Mouse (Mus musculus) intestine, postnatal 0 days (tissue): ENCODE data around the gene Socs2. TPM values are rescaled to one million over a fixed set of nuclear protein-coding genes. Genes with fewer than 3 reads are reported as not detected.

Experiments used
- ATAC-seq: fragments of 200-750 bp; cut with Nextera tagmentation; 2 replicates; pipeline ENCODE4 v1.8.0; 2017; ENCODE audit warnings: mild to moderate bottlenecking, moderate TSS enrichment, moderate library complexity
- H3K27ac ChIP-seq: fragments of 300-500 bp; sonication (generic); 2 replicates; pipeline ENCODE4 v1.5.1; 2014; ENCODE audit warnings: mild to moderate bottlenecking, low read depth, low read length, moderate library complexity
- H3K27me3 ChIP-seq: fragments of 300-500 bp; sonication (generic); replicated peaks from 2 replicates; pipeline ENCODE4 v1.6.1; 2014; ENCODE audit warnings: low read length, mixed read lengths; ENCODE audit not compliant: control insufficient read depth, insufficient read depth
- H3K36me3 ChIP-seq: fragments of 300-500 bp; sonication (generic); 2 replicates; pipeline ENCODE4 v1.6.1; 2014; ENCODE audit warnings: mild to moderate bottlenecking, moderate library complexity; ENCODE audit not compliant: control insufficient read depth, insufficient read depth
- H3K4me1 ChIP-seq: fragments of 300-500 bp; sonication (generic); replicated peaks from 2 replicates; pipeline ENCODE4 v1.6.1; 2014; ENCODE audit warnings: antibody characterized with exemption, low read length, mixed read lengths; ENCODE audit not compliant: control insufficient read depth, insufficient read depth
- H3K4me2 ChIP-seq: fragments of 300-500 bp; sonication (generic); replicated peaks from 2 replicates; pipeline ENCODE4 v1.6.1; 2014; ENCODE audit warnings: low read depth, mild to moderate bottlenecking, moderate library complexity
- H3K4me3 ChIP-seq: fragments of 300-500 bp; sonication (generic); 2 replicates; pipeline ENCODE4 v1.5.1; 2014; ENCODE audit warnings: low read depth, low read length
- H3K9ac ChIP-seq: fragments of 300-500 bp; sonication (generic); 2 replicates; pipeline ENCODE4 v1.6.1; 2014; ENCODE audit warnings: mild to moderate bottlenecking, low read depth, low read length
- H3K9me3 ChIP-seq: fragments of 300-500 bp; sonication (generic); 2 replicates; pipeline ENCODE4 v1.6.1; 2016; ENCODE audit warnings: mixed run types; ENCODE audit not compliant: control insufficient read depth
- CTCF ChIP-seq: sonication (generic); IDR thresholded peaks from 2 replicates; pipeline ENCODE4 v1.5.1; 2016; ENCODE audit warnings: low read depth, mild to moderate bottlenecking, control low read depth, antibody characterized with exemption, moderate library complexity
- WGBS: fragments of 180-500 bp; shearing (Covaris S2); extraction: QIAGEN DNeasy Blood & Tissue Kit; methylation state at CpG from one replicate; pipeline ENCODE4 v1.1.7; 2014; 5-methylcytosine and 5-hydroxymethylcytosine counted together
- polyA plus RNA-seq: library from polyadenylated mRNA; unstranded; fragments of >200 nt; fragmentation: Nextera tagmentation; extraction: Ambion mirVana; gene quantifications from 2 replicates; pipeline ENCODE4 v1.2.1, GENCODE M21; 2015

The Socs2 gene
- polyA plus RNA-seq, 1 experiment from 2014 or later, result 158 TPM

GRCm38 (mm10) chr10:95388821-95389477 is 28.0 kb downstream of the Socs2 start:
- Histone ChIP-seq H3K9me3 (no peaks in the 10 kb centered on the region), H3K27ac (peak overlapping the region; percentile 54; the same call in 1 of the 2 replicates), H3K9ac (no peak overlapping the region), H3K27me3 (no peaks in the 10 kb centered on the region), H3K4me2 (peak overlapping the region; percentile 41), H3K4me3 (no peak overlapping the region), H3K36me3 (no peaks in the 10 kb centered on the region), H3K4me1 (no peaks in the 10 kb centered on the region)
- no peak for TF ChIP-seq CTCF
- WGBS, result 57% methylated on average over 23 of the region's 23 CpGs
- no peak for ATAC-seq

DNA sequence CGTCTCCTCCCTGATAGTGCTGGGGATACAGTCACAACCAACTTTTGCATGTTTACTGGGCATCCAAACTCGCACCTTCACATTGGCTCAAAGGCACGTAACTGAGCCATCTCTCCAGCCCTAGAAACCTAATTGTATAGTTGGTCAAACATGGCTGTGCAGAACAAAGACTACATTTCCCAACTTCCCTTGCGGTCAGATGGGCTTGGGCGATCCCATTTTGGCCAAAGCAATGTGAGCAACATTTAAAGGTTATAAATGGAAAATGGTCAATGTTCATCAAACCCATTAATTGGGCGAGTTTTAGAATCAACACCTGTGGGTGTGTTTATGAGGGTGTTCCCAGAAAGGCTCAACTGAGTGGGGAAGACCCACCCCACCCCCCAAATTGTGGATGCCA is 30.5 kb downstream of the Socs2 start:
- H3K4me2 ChIP-seq, result no peak overlapping the region
- H3K27ac ChIP-seq, result 0 out of 2 replicates have a peak overlapping the region, but pooled peaks have one; percentile 35
- WGBS, result 93% methylated on average over 6 of the region's 6 CpGs
- no peaks in the 10 kb centered on the region for H3K36me3 ChIP-seq
- H3K9ac ChIP-seq, result no peak overlapping the region
- no peaks in the 10 kb centered on the region for H3K4me1 ChIP-seq
- H3K27me3 ChIP-seq, result no peaks in the 10 kb centered on the region
- no peak for ATAC-seq
- H3K4me3 ChIP-seq, result no peak overlapping the region
- no peaks in the 10 kb centered on the region for H3K9me3 ChIP-seq
- no peak for TF ChIP-seq CTCF

DNA sequence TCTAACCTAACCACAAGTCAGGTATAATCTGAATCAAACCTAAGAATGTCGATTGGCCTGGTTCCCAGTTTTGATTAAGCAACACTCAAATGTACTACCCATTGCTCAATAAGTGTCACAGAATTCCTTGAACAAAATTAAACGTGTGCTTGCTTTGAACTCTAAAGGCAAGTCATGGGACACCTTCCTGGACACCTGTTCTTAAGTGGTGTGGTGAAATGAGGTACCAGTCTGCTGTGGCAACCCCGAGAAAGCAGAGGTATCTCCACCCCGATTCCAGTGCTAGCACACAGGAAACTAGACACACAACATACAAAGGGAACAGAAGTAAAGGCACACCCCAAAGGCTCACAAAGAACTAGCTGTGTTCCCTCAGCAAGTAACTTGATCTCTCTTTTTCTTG is 31.2 kb downstream of the Socs2 start:
- Histone ChIP-seq H3K9me3 (no peaks in the 10 kb centered on the region), H3K36me3 (no peaks in the 10 kb centered on the region)
- 36% methylated on average over 4 of the region's 4 CpGs for WGBS

DNA sequence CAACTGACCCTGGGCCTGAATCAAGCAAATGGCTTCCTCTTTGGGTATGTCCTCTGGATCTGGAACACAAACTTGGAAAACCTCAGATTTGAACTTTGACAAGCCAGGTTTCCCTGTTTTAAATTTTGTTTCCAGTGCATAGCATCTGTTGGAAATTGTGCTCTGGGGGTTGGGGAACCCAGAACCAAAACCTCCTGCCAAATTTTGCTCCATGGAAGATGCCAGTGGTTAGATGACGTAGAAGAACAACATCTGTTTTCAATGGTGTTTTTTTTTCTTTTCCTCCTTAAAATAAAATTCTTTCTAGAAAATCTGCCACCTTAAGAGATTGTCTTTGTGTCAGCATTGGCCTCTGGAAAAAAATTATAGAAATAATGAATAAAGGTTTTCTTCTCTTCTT is 31.9 kb downstream of the Socs2 start:
- H3K9me3 ChIP-seq, result 0 out of 2 replicates have a peak, but pooled peaks cover 7% of the 10 kb centered on the region
- no peak for ATAC-seq
- H3K4me3 ChIP-seq, result no peak overlapping the region
- no peak overlapping the region for H3K9ac ChIP-seq
- H3K27ac ChIP-seq, result no peak overlapping the region
- no peaks in the 10 kb centered on the region for H3K27me3 ChIP-seq
- no peaks in the 10 kb centered on the region for H3K4me1 ChIP-seq
- no peak for TF ChIP-seq CTCF
- WGBS, result 86% methylated on average over 1 of the region's 1 CpGs
- no peak overlapping the region for H3K4me2 ChIP-seq
- no peaks in the 10 kb centered on the region for H3K36me3 ChIP-seq

More for the DNA sequence above, 31.2 kb downstream of the Socs2 start:
- Histone ChIP-seq H3K9ac (no peak overlapping the region), H3K4me3 (no peak overlapping the region), H3K4me2 (no peak overlapping the region), H3K27ac (no peak overlapping the region), H3K4me1 (no peaks in the 10 kb centered on the region), H3K27me3 (no peaks in the 10 kb centered on the region)
- TF ChIP-seq CTCF, result no peak
- ATAC-seq, result peak; percentile 71

GRCm38 (mm10) chr10:95384446-95384845 is 32.5 kb downstream of the Socs2 start:
- Histone ChIP-seq H3K36me3 (no peaks in the 10 kb centered on the region), H3K4me2 (no peak overlapping the region), H3K9ac (no peak overlapping the region), H3K4me1 (no peaks in the 10 kb centered on the region), H3K27me3 (no peaks in the 10 kb centered on the region), H3K9me3 (0 out of 2 replicates have a peak, but pooled peaks cover 9% of the 10 kb centered on the region), H3K4me3 (no peak overlapping the region), H3K27ac (no peak overlapping the region)
- no peak for ATAC-seq
- TF ChIP-seq CTCF, result no peak
- WGBS, result 88% methylated on average over 8 of the region's 8 CpGs

DNA sequence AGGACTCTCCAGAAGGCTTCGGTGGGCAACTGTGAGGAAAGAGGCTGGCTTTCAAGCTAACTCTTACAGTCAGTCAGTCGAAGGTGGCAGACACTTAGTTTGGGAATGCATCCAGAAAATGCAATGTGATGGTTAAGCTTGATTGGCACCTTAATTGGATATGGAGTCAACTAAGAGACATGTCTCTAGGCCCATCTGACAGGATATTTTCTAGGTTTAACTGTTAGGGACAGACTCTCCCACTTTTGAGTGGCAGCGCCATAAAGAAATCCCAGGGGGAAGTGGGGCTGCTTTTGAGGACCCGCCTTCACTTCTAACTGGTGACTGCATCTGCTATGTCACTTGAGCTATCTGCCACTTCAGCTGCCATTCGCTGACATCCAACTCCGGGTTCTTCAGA is 43.6 kb downstream of the Socs2 start:
- Histone ChIP-seq H3K27me3 (no peaks in the 10 kb centered on the region), H3K36me3 (no peaks in the 10 kb centered on the region), H3K4me2 (no peak overlapping the region), H3K4me1 (no peaks in the 10 kb centered on the region), H3K27ac (no peak overlapping the region), H3K9me3 (no peaks in the 10 kb centered on the region), H3K9ac (no peak overlapping the region), H3K4me3 (no peak overlapping the region)
- ATAC-seq, result no peak
- WGBS, result 93% methylated on average over 6 of the region's 6 CpGs
- TF ChIP-seq CTCF, result no peak
